8 mouse cellular contexts compared by ENCODE assay signal in the genomic region with DNA sequence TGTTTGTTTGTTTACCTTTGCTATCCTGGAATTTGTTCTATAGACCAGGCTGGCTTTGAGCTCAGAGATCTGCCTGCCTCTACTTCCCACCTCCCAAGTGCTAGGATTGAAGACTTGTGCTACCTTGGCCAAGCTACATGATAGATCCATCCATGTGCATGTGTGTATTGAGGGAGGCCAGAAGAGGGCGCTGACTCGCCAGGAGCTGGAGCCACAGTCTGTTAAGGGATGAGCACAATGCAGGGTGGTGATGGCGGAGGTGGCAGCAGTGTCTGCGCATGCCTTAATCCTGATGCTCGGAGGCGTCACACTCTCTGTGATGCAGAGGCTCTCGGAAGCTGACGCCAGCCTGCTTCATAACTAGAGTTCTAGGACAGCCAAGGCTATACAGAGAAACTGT. TPM values are rescaled to one million over a fixed set of nuclear protein-coding genes. Genes with fewer than 3 reads are reported as not detected.
A peak's percentile ranks its signal among the peaks of the same experiment; 100 is the strongest.
DNase-seq lines count a peak whose midpoint lies in the region; ATAC-seq lines count a peak whose summit lies in the region.

No protein-coding gene starts in this region.

- DNase-seq in forebrain, embryonic 11.5 days (ENCODE audit: low spot score), result peak; percentile 73
- DNase-seq in forebrain, embryonic 10.5 days (ENCODE audit: extremely low spot score, low spot score), result no peak
- DNase-seq in urinary bladder, postnatal 14 days (ENCODE audit: low spot score), result peak; percentile 52
- no peak for DNase-seq in urinary bladder, postnatal 4 days (ENCODE audit: low spot score in 2 of 2)
- no peak for DNase-seq in embryonic facial prominence, embryonic 14.5 days (ENCODE audit: low spot score)
- peak; percentile 55 for DNase-seq in kidney, postnatal 14 days
- DNase-seq in midbrain, embryonic 11.5 days (ENCODE audit: low spot score, missing footprints), result peak; percentile 87
- peak; percentile 41 for DNase-seq in thymus, adult 18-20 months

- H3K9me3 ChIP-seq in forebrain, embryonic 11.5 days (ENCODE audit: control insufficient read depth, low read length), result no peaks in the 10 kb centered on the region
- no peaks in the 10 kb centered on the region for H3K9me3 ChIP-seq in forebrain, embryonic 10.5 days
- H3K9me3 ChIP-seq in embryonic facial prominence, embryonic 14.5 days (ENCODE audit: control insufficient read depth, low read length), result no peaks in the 10 kb centered on the region
- H3K9me3 ChIP-seq in midbrain, embryonic 11.5 days (ENCODE audit: control insufficient read depth, low read length), result no peaks in the 10 kb centered on the region

- 68% methylated on average over 8 of the region's 8 CpGs for WGBS in forebrain, embryonic 11.5 days
- 72% methylated on average over 8 of the region's 8 CpGs for WGBS in forebrain, embryonic 10.5 days
- 70% methylated on average over 8 of the region's 8 CpGs for WGBS in embryonic facial prominence, embryonic 14.5 days
- WGBS in midbrain, embryonic 11.5 days, result 70% methylated on average over 8 of the region's 8 CpGs

- H3K9ac ChIP-seq in forebrain, embryonic 11.5 days (ENCODE audit: low read length), result no peak overlapping the region
- H3K9ac ChIP-seq in embryonic facial prominence, embryonic 14.5 days (ENCODE audit: low read depth, low read length), result no peak overlapping the region
- H3K9ac ChIP-seq in midbrain, embryonic 11.5 days (ENCODE audit: low read length), result no peak overlapping the region

- ATAC-seq in forebrain, embryonic 11.5 days (replicated peaks; ENCODE audit: low FRiP score), result peak; percentile 76; the same call in 1 of the 2 replicates
- peak; percentile 60; the same call in 1 of the 2 replicates for ATAC-seq in embryonic facial prominence, embryonic 14.5 days (ENCODE audit: low read depth)
- ATAC-seq in midbrain, embryonic 11.5 days (ENCODE audit: low FRiP score), result peak; percentile 68; the same call in 1 of the 2 replicates

- no peak overlapping the region for H3K27ac ChIP-seq in forebrain, embryonic 11.5 days (ENCODE audit: low read depth, low read length)
- H3K27ac ChIP-seq in forebrain, embryonic 10.5 days, result no peak overlapping the region
- H3K27ac ChIP-seq in embryonic facial prominence, embryonic 14.5 days (replicated peaks; ENCODE audit: low read depth, low read length), result no peak overlapping the region
- no peak overlapping the region for H3K27ac ChIP-seq in midbrain, embryonic 11.5 days (ENCODE audit: low read depth, low read length)

- no peaks in the 10 kb centered on the region for H3K4me1 ChIP-seq in forebrain, embryonic 11.5 days (replicated peaks; ENCODE audit: control insufficient read depth, insufficient read depth, low read length)
- no peaks in the 10 kb centered on the region for H3K4me1 ChIP-seq in forebrain, embryonic 10.5 days
- no peaks in the 10 kb centered on the region for H3K4me1 ChIP-seq in embryonic facial prominence, embryonic 14.5 days (ENCODE audit: control insufficient read depth, insufficient read depth, low read length)
- no peaks in the 10 kb centered on the region; the same call in 1 of the 2 replicates for H3K4me1 ChIP-seq in midbrain, embryonic 11.5 days (ENCODE audit: control insufficient read depth, insufficient read depth, low read length)

- H3K4me3 ChIP-seq in forebrain, embryonic 11.5 days (ENCODE audit: low read depth, low read length), result no peak overlapping the region
- H3K4me3 ChIP-seq in forebrain, embryonic 10.5 days, result no peak overlapping the region
- H3K4me3 ChIP-seq in embryonic facial prominence, embryonic 14.5 days (ENCODE audit: low read depth, low read length), result no peak overlapping the region
- H3K4me3 ChIP-seq in midbrain, embryonic 11.5 days (ENCODE audit: low read depth, low read length), result no peak overlapping the region

- peaks cover 12% of the 10 kb centered on the region for H3K36me3 ChIP-seq in forebrain, embryonic 11.5 days (ENCODE audit: control insufficient read depth, insufficient read depth, low read length)
- peaks cover 97% of the 10 kb centered on the region for H3K36me3 ChIP-seq in forebrain, embryonic 10.5 days (replicated peaks)
- peaks cover 79% of the 10 kb centered on the region for H3K36me3 ChIP-seq in embryonic facial prominence, embryonic 14.5 days (ENCODE audit: control insufficient read depth, insufficient read depth, low read length)
- peaks cover 30% of the 10 kb centered on the region for H3K36me3 ChIP-seq in midbrain, embryonic 11.5 days (ENCODE audit: control insufficient read depth, insufficient read depth, low read length)

- no peak overlapping the region for H3K4me2 ChIP-seq in forebrain, embryonic 11.5 days (ENCODE audit: low read depth, low read length, severe bottlenecking)
- no peak overlapping the region for H3K4me2 ChIP-seq in embryonic facial prominence, embryonic 14.5 days (ENCODE audit: low read depth, low read length)
- no peak overlapping the region for H3K4me2 ChIP-seq in midbrain, embryonic 11.5 days

- no peaks in the 10 kb centered on the region for H3K27me3 ChIP-seq in forebrain, embryonic 11.5 days (ENCODE audit: control insufficient read depth, insufficient read depth, low read length)
- no peaks in the 10 kb centered on the region for H3K27me3 ChIP-seq in forebrain, embryonic 10.5 days (ENCODE audit: poor library complexity, severe bottlenecking)
- H3K27me3 ChIP-seq in embryonic facial prominence, embryonic 14.5 days (replicated peaks; ENCODE audit: control insufficient read depth, insufficient read depth, low read length), result no peaks in the 10 kb centered on the region
- no peaks in the 10 kb centered on the region for H3K27me3 ChIP-seq in midbrain, embryonic 11.5 days (ENCODE audit: control insufficient read depth, insufficient read depth, low read length)

RNA-seq across cellular contexts. Expression of gene H2afv, which starts 7.8 kb away (rescaled TPM):
- 962 and 982 TPM in 2 replicates for polyA plus RNA-seq in forebrain, embryonic 11.5 days (2014; fragmentation: Nextera tagmentation; extraction: Ambion mirVana)
- 844 and 848 TPM in 2 replicates for polyA plus RNA-seq in forebrain, embryonic 10.5 days (2016; fragmentation: Nextera tagmentation; extraction: Ambion mirVana)
- 428 and 463 TPM in 2 replicates for polyA plus RNA-seq in embryonic facial prominence, embryonic 14.5 days (2014; fragmentation: Nextera tagmentation; extraction: Ambion mirVana)
- polyA plus RNA-seq in midbrain, embryonic 11.5 days (2014; fragmentation: Nextera tagmentation; extraction: Ambion mirVana), result 966 and 1,015 TPM in 2 replicates

RNA-seq across cellular contexts. Expression of gene Ppia, which starts 21.2 kb away (rescaled TPM):
- polyA plus RNA-seq in forebrain, embryonic 11.5 days (2014; fragmentation: Nextera tagmentation; extraction: Ambion mirVana), result 4,588 and 4,913 TPM in 2 replicates
- polyA plus RNA-seq in forebrain, embryonic 10.5 days (2016; fragmentation: Nextera tagmentation; extraction: Ambion mirVana), result 6,009 and 6,074 TPM in 2 replicates
- 4,672 and 4,857 TPM in 2 replicates for polyA plus RNA-seq in embryonic facial prominence, embryonic 14.5 days (2014; fragmentation: Nextera tagmentation; extraction: Ambion mirVana)
- polyA plus RNA-seq in midbrain, embryonic 11.5 days (2014; fragmentation: Nextera tagmentation; extraction: Ambion mirVana), result 5,393 and 5,428 TPM in 2 replicates

RNA-seq across cellular contexts. Expression of gene Purb, which starts 39.3 kb away (rescaled TPM):
- 14.0 and 15.0 TPM in 2 replicates for polyA plus RNA-seq in forebrain, embryonic 11.5 days (2014; fragmentation: Nextera tagmentation; extraction: Ambion mirVana)
- 16.9 and 18.7 TPM in 2 replicates for polyA plus RNA-seq in forebrain, embryonic 10.5 days (2016; fragmentation: Nextera tagmentation; extraction: Ambion mirVana)
- 28.8 and 29.2 TPM in 2 replicates for polyA plus RNA-seq in embryonic facial prominence, embryonic 14.5 days (2014; fragmentation: Nextera tagmentation; extraction: Ambion mirVana)
- 12.8 and 13.7 TPM in 2 replicates for polyA plus RNA-seq in midbrain, embryonic 11.5 days (2014; fragmentation: Nextera tagmentation; extraction: Ambion mirVana)

RNA-seq across cellular contexts. Expression of gene Zmiz2, which starts 47.6 kb away (rescaled TPM):
- 22.3 and 28.9 TPM in 2 replicates for polyA plus RNA-seq in forebrain, embryonic 11.5 days (2014; fragmentation: Nextera tagmentation; extraction: Ambion mirVana)
- polyA plus RNA-seq in forebrain, embryonic 10.5 days (2016; fragmentation: Nextera tagmentation; extraction: Ambion mirVana), result 13.6 and 15.9 TPM in 2 replicates
- 11.2 and 12.4 TPM in 2 replicates for polyA plus RNA-seq in embryonic facial prominence, embryonic 14.5 days (2014; fragmentation: Nextera tagmentation; extraction: Ambion mirVana)
- 13.3 and 16.4 TPM in 2 replicates for polyA plus RNA-seq in midbrain, embryonic 11.5 days (2014; fragmentation: Nextera tagmentation; extraction: Ambion mirVana)

Comparison
In these comparisons a context has a peak if more than half of its experiments do, and no peak if none do; other contexts are left out.
1. DNase-seq: peak in forebrain, embryonic 11.5 days (single experiment), urinary bladder, postnatal 14 days (single experiment), kidney, postnatal 14 days (single experiment), midbrain, embryonic 11.5 days (single experiment) and thymus, adult 18-20 months (2 of 2); none in forebrain, embryonic 10.5 days (single experiment), urinary bladder, postnatal 4 days (0 of 2) and embryonic facial prominence, embryonic 14.5 days (single experiment).
2. Peak in every context shown above with its lines, with median percentiles within 50 percentile points of each other: ATAC-seq.